Mouse (Mus musculus): ENCODE data around the gene Dync1h1.

GRCm38 (mm10) chr12:110698523-110699170, 97.4 kb downstream of the Dync1h1 start:
- TF ChIP-seq CTCF (IDR thresholded peaks at IDR 0.05; ENCODE audit: low read depth) (no peak), EP300 (IDR thresholded peaks at IDR 0.05; ENCODE audit: low read depth) (peak; percentile 12; the same call in 1 of the 2 replicates)

All from liver, embryonic 14.5 days (tissue).